Mouse (Mus musculus): Measurements from ENCODE around the gene Clpsl2. TPM values are rescaled to one million over a fixed set of nuclear protein-coding genes. Genes with fewer than 3 reads are reported as not detected.

Gene Clpsl2
- not detected in 2 replicates for polyA plus RNA-seq (2015; fragmentation: Nextera tagmentation; extraction: Ambion mirVana)

DNA sequence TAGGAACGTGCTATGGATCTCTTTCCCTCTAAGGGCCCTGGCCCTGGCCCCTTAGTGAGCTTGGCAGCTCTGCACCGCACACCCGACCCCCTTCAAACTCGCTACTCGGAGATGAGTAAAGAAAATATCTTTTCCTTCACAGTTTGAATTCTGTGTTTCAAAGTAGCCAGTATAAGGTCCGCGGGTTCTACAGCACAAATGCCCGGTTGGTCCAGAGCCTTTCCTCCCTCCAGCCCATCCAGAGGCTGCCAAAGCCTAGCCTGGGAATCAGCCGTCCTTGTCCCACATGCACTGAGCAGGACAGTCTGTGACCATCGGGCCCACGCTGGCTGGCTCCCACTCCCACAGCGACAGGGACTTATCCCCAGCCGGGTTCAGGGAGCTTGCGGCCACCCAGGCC, at the start of gene Clpsl2:
Clpsl2 (plus strand) TSS at position 301 of the 400 bp plus-strand sequence.
- 76% methylated on average over 14 of the region's 14 CpGs for WGBS
- Histone ChIP-seq H3K27me3 (replicated peaks; ENCODE audit: control insufficient read depth, insufficient read depth, low read length) (no peaks in the 10 kb centered on the region), H3K9me3 (ENCODE audit: control insufficient read depth, low read length) (no peaks in the 10 kb centered on the region), H3K27ac (ENCODE audit: low read depth, low read length) (no peak within 1 kb of the TSS), H3K4me1 (ENCODE audit: control insufficient read depth, insufficient read depth, low read depth, low read length) (no peaks in the 10 kb centered on the region; the same call in 1 of the 2 replicates), H3K36me3 (ENCODE audit: control insufficient read depth, insufficient read depth, low read length) (no peaks in the 10 kb centered on the region), H3K4me2 (ENCODE audit: low read length) (no peak within 1 kb of the TSS), H3K4me3 (ENCODE audit: low read length) (no peak within 1 kb of the TSS), H3K9ac (ENCODE audit: low read depth, low read length) (no peak within 1 kb of the TSS)
- no peak for ATAC-seq

DNA sequence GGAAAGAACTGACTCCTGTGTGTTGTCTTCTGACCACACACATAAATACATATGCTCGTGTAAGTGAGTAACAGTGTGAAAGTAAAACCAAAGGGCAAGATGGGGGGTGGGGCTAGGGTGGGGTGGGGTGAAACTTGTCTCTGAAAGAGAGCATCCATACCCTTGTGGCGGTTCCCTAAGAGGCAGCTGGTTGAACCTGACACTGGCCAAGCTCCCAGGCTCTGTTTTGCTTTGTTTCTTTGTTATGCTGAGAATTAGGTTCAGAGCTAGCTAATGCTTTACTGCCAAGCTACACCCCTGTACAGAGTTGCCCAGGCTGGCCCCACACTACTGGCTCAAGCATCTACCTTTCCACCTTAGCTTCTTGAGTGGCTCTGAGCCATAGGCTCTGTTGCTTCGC, 48.7 kb upstream of the Clpsl2 start:
- Histone ChIP-seq H3K4me1 (ENCODE audit: control insufficient read depth, insufficient read depth, low read depth, low read length) (no peaks in the 10 kb centered on the region), H3K4me2 (ENCODE audit: low read length) (no peak overlapping the region), H3K9ac (ENCODE audit: low read depth, low read length) (no peak overlapping the region), H3K27me3 (replicated peaks; ENCODE audit: control insufficient read depth, insufficient read depth, low read length) (no peaks in the 10 kb centered on the region), H3K4me3 (ENCODE audit: low read length) (no peak overlapping the region), H3K9me3 (ENCODE audit: control insufficient read depth, low read length) (no peaks in the 10 kb centered on the region), H3K27ac (ENCODE audit: low read depth, low read length) (no peak overlapping the region), H3K36me3 (ENCODE audit: control insufficient read depth, insufficient read depth, low read length) (no peaks in the 10 kb centered on the region)
- 87% methylated on average over 3 of the region's 3 CpGs for WGBS
- no peak for ATAC-seq

DNA sequence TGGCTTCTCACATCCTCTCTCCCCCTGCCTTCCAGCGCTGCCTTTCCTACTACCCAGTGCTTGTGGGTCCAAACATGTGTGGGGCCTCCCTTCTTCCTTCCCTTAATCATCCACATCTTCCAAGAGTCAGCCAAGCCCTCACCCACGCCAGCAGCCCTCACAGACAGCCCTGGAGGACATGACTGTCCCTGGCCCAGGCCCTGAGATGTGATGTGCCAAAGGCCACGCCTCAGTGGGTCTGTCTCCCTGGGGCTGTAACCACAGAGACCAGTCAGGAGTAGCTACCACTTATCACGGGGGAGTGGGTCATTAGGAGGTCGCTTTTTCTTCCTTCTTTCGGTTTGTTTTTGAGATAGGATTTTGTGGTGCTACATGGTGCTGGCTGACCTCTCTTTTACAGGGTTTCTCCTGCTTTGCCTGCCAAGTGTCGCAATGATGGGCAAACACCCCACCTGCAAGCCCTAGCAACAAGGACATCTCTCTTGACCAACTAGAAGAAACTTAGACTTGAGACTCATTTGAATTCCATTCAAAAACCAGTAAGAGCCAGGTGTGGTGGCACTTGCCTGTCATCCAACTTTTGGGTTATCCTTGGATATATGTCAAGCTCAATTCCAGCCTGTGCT, 46.9 kb upstream of the Clpsl2 start:
- Histone ChIP-seq H3K4me2 (ENCODE audit: low read length) (no peak overlapping the region), H3K4me3 (ENCODE audit: low read length) (no peak overlapping the region), H3K27me3 (replicated peaks; ENCODE audit: control insufficient read depth, insufficient read depth, low read length) (no peaks in the 10 kb centered on the region), H3K9ac (ENCODE audit: low read depth, low read length) (no peak overlapping the region), H3K27ac (ENCODE audit: low read depth, low read length) (no peak overlapping the region), H3K9me3 (ENCODE audit: control insufficient read depth, low read length) (no peaks in the 10 kb centered on the region), H3K4me1 (ENCODE audit: control insufficient read depth, insufficient read depth, low read depth, low read length) (peaks cover 2% of the 10 kb centered on the region; the same call in 1 of the 2 replicates), H3K36me3 (ENCODE audit: control insufficient read depth, insufficient read depth, low read length) (no peaks in the 10 kb centered on the region)
- WGBS, result 70% methylated on average over 7 of the region's 7 CpGs
- ATAC-seq, result no peak

DNA sequence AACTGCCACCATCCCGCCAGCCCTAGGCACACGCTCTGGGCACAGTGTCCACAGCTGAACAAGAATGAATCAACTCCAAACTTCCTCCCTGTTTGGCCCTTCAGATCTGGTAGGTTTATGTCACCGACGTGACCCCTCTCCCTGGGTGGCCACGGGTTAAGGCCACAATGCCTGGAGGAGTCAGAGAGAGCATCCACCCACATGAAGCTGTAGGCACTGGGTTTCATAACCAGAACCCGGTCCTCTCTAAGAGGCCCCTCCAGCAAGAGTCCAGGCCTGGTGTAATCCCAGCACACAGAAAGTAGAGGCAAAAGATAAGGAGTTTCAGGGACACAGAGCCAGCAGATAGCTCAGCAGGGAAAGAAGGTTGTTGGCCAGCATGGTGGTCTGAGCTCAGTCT, 45.0 kb upstream of the Clpsl2 start:
- Histone ChIP-seq H3K9ac (ENCODE audit: low read depth, low read length) (no peak overlapping the region), H3K36me3 (ENCODE audit: control insufficient read depth, insufficient read depth, low read length) (no peaks in the 10 kb centered on the region), H3K9me3 (ENCODE audit: control insufficient read depth, low read length) (no peaks in the 10 kb centered on the region), H3K4me1 (ENCODE audit: control insufficient read depth, insufficient read depth, low read depth, low read length) (peaks cover 2% of the 10 kb centered on the region; the same call in 1 of the 2 replicates), H3K4me2 (ENCODE audit: low read length) (no peak overlapping the region), H3K4me3 (ENCODE audit: low read length) (no peak overlapping the region), H3K27me3 (replicated peaks; ENCODE audit: control insufficient read depth, insufficient read depth, low read length) (no peaks in the 10 kb centered on the region), H3K27ac (ENCODE audit: low read depth, low read length) (no peak overlapping the region)
- 83% methylated on average over 6 of the region's 6 CpGs for WGBS
- ATAC-seq, result no peak

- Histone ChIP-seq H3K27me3 (replicated peaks; ENCODE audit: control insufficient read depth, insufficient read depth, low read length) (no peaks in the 10 kb centered on the region), H3K4me2 (ENCODE audit: low read length) (no peak overlapping the region), H3K4me1 (ENCODE audit: control insufficient read depth, insufficient read depth, low read depth, low read length) (peaks cover 2% of the 10 kb centered on the region), H3K9ac (ENCODE audit: low read depth, low read length) (no peak overlapping the region), H3K9me3 (ENCODE audit: control insufficient read depth, low read length) (no peaks in the 10 kb centered on the region), H3K36me3 (ENCODE audit: control insufficient read depth, insufficient read depth, low read length) (no peaks in the 10 kb centered on the region), H3K27ac (ENCODE audit: low read depth, low read length) (no peak overlapping the region), H3K4me3 (ENCODE audit: low read length) (no peak overlapping the region)
- no peak for ATAC-seq
- WGBS, result 93% methylated on average over 4 of the region's 4 CpGs
These were observed 43.6 kb upstream of the Clpsl2 start for GRCm38 (mm10) chr17:28505591-28505990.

DNA sequence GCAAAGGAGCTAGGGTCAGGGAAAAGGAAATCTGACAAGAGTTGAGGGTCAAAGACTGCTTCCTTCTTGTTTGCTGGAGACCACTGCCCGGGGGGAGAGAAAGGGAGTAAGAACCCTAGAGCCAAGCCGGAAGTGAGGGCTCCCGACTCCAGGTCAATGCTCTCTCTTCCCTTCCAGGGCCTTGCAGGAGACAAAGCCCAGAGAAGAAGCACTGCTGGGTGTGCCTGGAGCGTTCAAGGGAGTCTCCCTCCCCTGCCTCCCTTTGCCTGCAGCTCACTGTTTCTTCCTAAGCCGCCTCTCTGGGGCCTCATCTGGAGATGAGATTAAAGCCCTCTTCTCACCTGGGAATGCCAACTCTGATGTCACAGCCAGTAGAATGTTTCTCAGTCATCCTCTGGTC, 42.3 kb upstream of the Clpsl2 start:
- no peaks in the 10 kb centered on the region; the same call in 1 of the 2 replicates for H3K27me3 ChIP-seq (replicated peaks; ENCODE audit: control insufficient read depth, insufficient read depth, low read length)
- H3K9me3 ChIP-seq (ENCODE audit: control insufficient read depth, low read length), result no peaks in the 10 kb centered on the region
- H3K36me3 ChIP-seq (ENCODE audit: control insufficient read depth, insufficient read depth, low read length), result no peaks in the 10 kb centered on the region
- no peak overlapping the region for H3K4me2 ChIP-seq (ENCODE audit: low read length)
- no peak for ATAC-seq
- no peak overlapping the region for H3K9ac ChIP-seq (ENCODE audit: low read depth, low read length)
- peaks cover 5% of the 10 kb centered on the region for H3K4me1 ChIP-seq (ENCODE audit: control insufficient read depth, insufficient read depth, low read depth, low read length)
- 38% methylated on average over 4 of the region's 5 CpGs for WGBS
- no peak overlapping the region for H3K4me3 ChIP-seq (ENCODE audit: low read length)
- H3K27ac ChIP-seq (ENCODE audit: low read depth, low read length), result no peak overlapping the region

- H3K4me3 ChIP-seq (ENCODE audit: low read length), result no peak overlapping the region
- whole genome bisulfite sequencing, result 34% methylated on average over 5 of the region's 5 CpGs
- ATAC-seq, result no peak
These were observed 41.7 kb upstream of the Clpsl2 start for GRCm38 (mm10) chr17:28507496-28507895.

DNA sequence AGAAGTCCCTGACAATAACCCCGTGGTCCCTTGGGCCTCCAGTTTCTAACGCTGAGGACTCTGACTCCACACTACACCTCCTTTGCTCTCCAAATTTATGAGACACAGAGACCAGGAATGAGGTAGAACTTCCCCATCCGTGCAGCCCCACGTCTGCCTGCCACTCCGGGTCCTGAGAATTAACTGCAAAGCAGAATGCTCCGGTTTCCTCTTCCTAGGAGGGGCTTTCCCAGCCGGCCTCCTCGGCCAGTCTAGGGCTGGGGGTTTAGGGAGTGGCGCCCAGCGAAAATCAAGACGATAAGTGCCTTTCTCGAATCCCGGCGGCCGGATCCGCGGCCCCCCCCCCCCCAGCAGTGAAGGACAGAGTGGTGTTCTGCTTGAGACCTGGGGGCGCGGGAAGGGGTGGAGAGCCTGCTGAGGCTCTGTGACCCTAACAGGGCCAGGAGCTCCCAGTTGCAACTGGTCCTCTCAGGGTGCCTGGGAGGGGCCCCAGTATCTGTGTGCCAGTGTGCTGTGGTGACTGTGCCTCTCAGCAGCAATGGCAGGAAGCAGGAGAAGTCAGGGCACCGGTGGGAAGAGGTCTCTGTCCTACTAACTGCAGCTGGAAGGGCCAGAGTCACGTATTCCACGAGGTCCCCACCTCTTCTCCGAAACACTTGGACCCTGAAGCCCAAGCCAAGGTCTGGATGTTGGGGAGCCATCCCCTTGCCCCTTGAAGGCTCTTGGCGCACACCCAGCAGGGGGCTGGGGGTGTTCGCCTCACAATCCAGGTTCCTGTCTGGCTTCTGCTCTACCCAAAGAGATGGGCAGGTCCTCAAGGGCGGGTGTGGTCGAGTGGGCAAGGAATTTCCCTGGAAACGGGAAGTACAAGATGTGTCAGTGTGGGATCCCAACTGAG, 38.5 kb upstream of the Clpsl2 start:
- ATAC-seq, result no peak
- no peak overlapping the region for H3K4me3 ChIP-seq (ENCODE audit: low read length)
- H3K36me3 ChIP-seq (ENCODE audit: control insufficient read depth, insufficient read depth, low read length), result no peaks in the 10 kb centered on the region
- 6% methylated on average over 28 of the region's 28 CpGs for WGBS
- H3K27ac ChIP-seq (ENCODE audit: low read depth, low read length), result no peak overlapping the region
- H3K27me3 ChIP-seq (replicated peaks; ENCODE audit: control insufficient read depth, insufficient read depth, low read length), result no peaks in the 10 kb centered on the region; the same call in 1 of the 2 replicates
- H3K9me3 ChIP-seq (ENCODE audit: control insufficient read depth, low read length), result no peaks in the 10 kb centered on the region
- H3K4me1 ChIP-seq (ENCODE audit: control insufficient read depth, insufficient read depth, low read depth, low read length), result peaks cover 5% of the 10 kb centered on the region
- H3K4me2 ChIP-seq (ENCODE audit: low read length), result peak overlapping the region; percentile 35
- peak overlapping the region; percentile 41; the same call in 1 of the 2 replicates for H3K9ac ChIP-seq (ENCODE audit: low read depth, low read length)

More at GRCm38 (mm10) chr17:28507496-28507895, 41.7 kb upstream of the Clpsl2 start:
- H3K27ac ChIP-seq (ENCODE audit: low read depth, low read length), result no peak overlapping the region
- H3K4me2 ChIP-seq (ENCODE audit: low read length), result no peak overlapping the region
- no peaks in the 10 kb centered on the region for H3K36me3 ChIP-seq (ENCODE audit: control insufficient read depth, insufficient read depth, low read length)
- peaks cover 5% of the 10 kb centered on the region for H3K4me1 ChIP-seq (ENCODE audit: control insufficient read depth, insufficient read depth, low read depth, low read length)
- H3K9ac ChIP-seq (ENCODE audit: low read depth, low read length), result no peak overlapping the region
- H3K27me3 ChIP-seq (replicated peaks; ENCODE audit: control insufficient read depth, insufficient read depth, low read length), result no peaks in the 10 kb centered on the region; the same call in 1 of the 2 replicates
- H3K9me3 ChIP-seq (ENCODE audit: control insufficient read depth, low read length), result no peaks in the 10 kb centered on the region
